Mouse (Mus musculus) gastrocnemius, postnatal 4 days (tissue): ENCODE measurements at regions not wholly inside any gene's neighbourhood (a gene's known extent, or its start where the extent isn't known, plus 50 kb on each side); places are given as distances from the start of the nearest gene placed in this dataset.

ENCODE experiments used
- DNase-seq, 2 experiments: peaks; one replicate each; pipeline ENCODE4 v3.0.0; 2021 to 2022; ENCODE audit warnings: low spot score in 2 of 2, mixed read lengths in 2 of 2

GRCm38 (mm10) chr3:149508671-149509070 lies 518.3 kb upstream of the Adgrl2 start:
- DNase-seq: no peak

DNA sequence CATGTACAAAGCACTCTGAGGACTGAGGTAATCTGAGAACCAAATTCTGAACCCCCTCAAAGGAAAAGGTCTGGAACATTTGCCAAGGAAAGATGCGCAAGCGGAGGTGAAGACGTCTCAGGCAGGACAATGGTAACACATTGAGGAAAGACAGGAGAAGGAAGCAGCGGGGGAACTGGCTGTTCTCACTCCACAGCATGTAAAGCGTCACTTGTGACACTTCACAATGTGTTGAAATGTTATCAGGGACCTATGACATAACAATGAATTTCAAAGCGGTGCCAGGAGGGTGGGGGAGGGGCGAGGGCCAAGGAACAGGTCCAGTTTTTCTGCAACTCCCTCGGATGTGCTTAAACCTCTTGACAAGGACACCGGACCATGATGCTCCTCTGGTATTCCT lies 515.3 kb upstream of the Adgrl2 start:
- no peak for DNase-seq

DNA sequence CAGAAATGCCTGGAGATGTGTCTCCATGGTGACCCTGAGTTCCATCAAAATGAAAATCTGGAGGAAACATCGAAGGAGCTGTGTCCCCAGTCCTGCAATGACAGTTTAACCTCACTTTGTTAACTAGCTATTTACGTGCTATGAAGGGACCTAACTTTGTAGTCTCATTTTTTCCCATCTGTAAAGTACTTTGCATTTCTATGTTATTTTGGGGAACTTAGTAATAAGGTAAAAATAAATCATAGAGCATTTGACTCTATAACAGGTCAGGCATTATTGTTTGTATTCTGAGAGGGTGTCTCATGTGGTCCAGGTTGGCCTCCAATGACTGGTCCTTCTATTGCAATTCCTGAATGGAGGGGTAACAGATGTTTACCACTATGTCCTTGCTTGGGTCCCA lies 513.6 kb upstream of the Adgrl2 start:
- no peak for DNase-seq

DNA sequence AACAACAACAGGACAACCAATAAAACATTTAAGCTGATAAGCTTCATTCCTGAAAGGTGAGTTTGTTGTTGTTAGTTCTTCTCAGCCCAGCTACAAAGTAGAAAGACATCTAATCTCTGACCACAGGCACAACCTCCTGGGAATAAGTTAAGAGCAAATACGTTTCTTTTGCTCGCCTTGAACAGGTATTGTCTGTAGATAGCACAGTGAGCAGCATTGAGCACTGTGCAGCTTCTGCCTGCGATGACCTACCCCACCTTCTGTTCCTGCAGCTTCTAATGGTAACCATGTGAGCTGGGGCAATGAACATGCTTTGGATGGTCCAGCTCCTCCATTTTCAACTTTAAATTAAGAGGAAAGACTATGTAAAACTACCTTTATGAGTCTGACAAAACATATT lies 509.8 kb upstream of the Adgrl2 start:
- no peak for DNase-seq

GRCm38 (mm10) chr3:149498765-149499164 lies 508.4 kb upstream of the Adgrl2 start:
- DNase-seq: no peak

- DNase-seq: no peak
These were observed 506.6 kb upstream of the Adgrl2 start for GRCm38 (mm10) chr3:149496829-149497471.

DNA sequence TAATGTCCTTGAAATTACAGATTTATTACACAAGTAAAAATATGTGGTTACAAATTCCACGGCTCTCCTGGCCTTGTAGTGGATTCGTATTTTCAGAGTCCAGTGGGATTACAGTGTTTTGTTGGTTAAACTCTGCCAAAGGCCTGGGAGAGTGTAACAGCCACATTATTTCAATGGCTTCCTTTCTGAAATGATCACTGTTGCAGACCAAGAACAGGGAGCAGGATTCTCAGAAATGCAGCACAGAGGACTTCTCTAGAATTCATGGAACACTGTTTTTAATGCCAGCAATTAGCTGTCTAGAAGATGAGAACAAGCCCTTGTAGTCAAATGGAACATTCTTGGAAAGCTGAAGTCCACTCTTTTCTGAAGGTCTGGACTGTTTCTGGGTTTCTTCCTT lies 505.8 kb upstream of the Adgrl2 start:
- no peak for DNase-seq

DNA sequence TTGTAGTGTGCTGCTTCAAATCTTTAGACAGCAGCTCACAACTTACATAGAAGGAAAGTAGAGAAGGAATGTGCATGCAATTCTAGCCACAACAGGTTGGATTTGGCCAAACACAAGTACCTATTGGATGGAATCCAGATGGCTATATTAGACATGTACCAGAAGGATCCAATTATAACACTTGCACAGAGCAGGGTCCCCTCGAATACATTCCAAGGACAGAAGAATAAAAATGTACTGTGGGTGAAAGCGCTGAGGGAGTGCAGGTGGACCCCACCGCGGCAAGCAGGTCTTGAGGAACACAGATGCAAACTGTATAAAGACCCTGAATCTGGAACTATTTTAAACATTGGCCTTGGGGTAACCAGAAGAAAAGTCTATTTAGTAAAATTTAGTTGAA lies 497.8 kb upstream of the Adgrl2 start:
- DNase-seq: no peak

DNA sequence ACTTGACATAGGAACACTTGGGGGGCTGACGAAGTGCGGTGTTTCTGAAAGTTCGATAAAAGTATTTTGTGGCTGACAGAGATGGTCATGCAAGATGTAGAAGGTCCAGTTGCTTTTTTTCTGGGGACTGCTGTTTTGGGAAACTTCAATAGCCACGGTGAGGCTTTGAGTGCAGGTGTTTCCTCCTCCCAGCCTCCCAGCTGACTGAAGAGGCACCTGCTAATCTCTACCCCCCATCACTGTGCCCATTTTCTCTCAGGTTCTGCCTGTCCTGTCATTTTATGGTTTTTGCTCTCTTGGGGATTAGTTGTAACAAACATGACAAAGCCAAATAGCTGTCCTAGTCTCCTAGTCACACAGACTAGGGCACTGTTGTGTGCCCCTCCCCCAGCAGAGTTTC lies 495.1 kb upstream of the Adgrl2 start:
- no peak for DNase-seq

- no peak for DNase-seq
These were observed 494.0 kb upstream of the Adgrl2 start for GRCm38 (mm10) chr3:149484319-149484718.

- DNase-seq: no peak
These were observed 485.8 kb upstream of the Adgrl2 start for GRCm38 (mm10) chr3:149476151-149476550.

DNA sequence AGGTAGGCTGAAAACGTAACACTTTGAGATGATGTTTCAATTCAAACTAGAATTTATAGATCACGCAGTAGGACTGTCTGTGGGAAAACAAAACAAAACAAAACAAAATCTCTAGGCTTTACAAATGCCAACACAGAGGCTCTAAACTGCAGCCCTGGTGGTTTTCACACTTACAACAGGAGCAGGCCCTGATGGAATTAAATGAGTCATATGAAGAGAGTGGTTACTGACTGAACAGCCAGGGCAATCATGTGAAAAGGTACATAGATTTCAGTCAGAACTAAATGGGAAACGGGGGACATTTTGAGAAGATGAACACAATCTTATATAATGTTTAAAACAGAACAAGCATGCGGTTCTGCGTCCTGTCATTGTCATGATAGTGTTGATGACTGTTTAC lies 476.6 kb upstream of the Adgrl2 start:
- no peak for DNase-seq

DNA sequence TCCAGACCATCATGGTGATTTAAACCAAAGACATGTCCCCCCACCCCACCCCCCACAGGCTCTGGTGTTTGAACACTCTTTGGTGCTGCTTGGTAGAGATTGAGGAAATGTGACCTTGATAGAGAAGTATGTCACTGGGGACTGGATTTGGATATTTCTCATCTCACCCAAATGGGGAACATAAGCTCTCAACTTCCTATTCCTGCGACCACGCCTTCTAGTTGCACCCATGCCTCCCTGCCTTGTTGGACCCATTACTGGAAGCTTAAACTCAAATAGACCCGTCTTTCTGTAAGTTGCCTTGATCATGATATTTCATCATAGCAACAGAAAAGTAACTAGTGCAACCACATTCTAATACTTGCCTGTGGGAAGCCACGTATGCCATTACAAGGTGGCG lies 474.2 kb upstream of the Adgrl2 start:
- DNase-seq: no peak

DNA sequence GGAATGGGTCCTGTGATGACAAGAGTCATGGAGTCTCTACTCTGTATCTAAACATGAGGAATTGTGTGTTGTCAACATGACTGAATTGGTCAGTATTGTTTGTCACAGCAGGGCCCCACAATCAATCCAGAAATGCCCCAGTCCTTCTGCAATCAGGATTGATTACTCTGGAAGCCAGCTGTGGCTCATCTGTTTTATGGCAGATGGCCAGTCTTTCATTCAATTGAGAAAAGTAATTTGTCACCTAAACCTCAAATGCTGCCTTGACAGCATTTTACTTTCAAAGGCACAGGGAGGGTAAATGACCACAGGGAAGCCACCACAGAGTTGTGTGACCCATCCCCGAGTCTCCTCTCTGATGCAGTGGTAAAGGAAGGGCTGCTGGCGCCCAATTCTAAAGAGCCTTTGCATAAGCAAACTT lies 471.8 kb upstream of the Adgrl2 start:
- DNase-seq: no peak

DNA sequence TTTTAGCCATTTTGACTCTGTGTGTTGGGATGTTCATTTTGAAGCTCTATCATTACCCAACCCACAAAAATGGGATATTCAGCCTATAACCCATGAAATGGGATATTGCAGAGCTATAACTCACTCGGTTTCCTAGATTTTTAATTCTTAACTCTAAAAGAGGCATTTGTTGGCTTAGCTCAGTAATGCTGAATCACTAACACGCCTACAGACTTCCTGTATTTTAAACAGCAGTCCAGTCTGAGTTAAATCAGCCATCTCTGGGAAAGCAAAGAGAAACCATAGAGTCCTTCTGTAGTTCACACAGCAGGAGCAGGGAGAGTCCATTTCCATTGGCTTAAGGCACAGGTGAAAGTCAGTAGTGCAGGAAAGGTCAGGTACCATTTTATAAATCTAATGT lies 471.3 kb upstream of the Adgrl2 start:
- DNase-seq: no peak

- DNase-seq: no peak
These were observed 459.0 kb upstream of the Adgrl2 start for GRCm38 (mm10) chr3:149449376-149449775.

- DNase-seq: no peak
These were observed 455.7 kb upstream of the Adgrl2 start for GRCm38 (mm10) chr3:149445991-149446564.

DNA sequence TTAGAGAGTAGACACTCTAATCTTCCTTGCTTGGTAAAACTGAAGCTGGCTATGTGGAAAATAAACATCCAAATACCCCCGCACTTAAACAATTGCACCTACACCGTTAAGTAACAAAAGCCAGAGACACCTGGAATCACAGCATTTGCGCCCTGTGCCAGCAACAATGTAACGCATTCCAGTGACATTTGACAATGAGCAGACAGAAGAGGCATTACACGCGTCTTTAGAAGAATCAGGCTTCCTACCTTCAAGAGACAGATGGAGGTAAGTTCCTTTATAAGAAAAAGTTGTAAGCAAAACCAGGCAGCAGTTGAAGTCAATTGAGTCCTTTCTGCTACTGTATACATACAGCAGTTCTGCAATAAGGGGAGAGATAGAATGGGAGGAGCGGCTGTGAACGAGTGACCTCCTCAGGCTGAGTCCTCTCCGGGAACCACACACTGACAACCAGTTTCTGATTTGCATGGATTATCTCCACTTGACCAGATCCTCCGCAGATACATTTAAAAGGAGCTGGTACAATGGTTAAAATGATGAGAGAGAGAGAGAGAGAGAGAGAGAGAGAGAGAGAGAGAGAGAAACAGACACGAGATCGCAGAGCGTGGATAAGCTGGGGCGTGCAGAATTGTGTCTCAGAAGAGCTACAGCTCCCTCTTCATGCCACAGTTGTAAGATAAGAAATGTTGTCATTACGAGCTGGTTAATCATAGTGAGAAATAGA lies 454.7 kb upstream of the Adgrl2 start:
- no peak for DNase-seq

DNA sequence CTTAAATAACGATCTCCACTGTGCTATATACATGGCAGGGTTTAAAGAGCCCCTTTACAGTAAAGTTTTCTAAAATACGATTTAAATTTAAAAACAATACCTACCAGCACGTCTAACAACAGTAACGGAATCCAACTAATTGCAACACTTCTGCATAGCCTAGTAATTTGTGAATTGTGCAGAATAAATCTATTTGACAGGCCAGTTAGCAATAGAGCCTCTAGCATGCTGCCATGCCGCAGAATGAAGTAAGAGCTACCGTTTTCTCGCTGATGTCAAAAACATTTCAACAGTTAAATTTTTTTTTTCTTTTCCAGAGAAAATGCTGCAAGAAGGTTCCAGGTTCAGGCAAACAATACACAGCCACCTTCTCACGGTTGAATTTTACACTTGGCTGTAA lies 454.0 kb upstream of the Adgrl2 start:
- no peak for DNase-seq

GRCm38 (mm10) chr3:149441227-149441626 lies 450.9 kb upstream of the Adgrl2 start:
- no peak for DNase-seq

DNA sequence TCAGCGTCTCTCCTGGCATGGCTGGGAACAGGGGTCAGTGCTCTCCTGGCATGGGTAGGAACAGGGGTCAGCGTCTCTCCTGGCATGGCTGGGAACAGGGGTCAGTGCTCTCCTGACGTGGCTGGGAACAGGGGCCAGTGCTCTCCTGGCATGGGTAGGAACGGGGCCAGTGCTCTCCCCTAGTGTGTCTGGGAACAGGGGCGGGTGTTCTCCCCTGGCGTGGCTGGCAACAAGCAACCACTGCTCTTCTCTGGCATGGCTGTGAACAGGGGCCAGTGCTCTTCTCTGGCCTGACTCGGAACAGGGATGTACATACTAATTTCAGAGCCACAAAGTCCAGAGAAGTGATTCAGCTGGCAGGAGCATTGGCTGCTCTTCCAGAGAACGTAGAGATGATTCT lies 447.4 kb upstream of the Adgrl2 start:
- no peak for DNase-seq

- no peak for DNase-seq
These were observed 446.6 kb upstream of the Adgrl2 start for GRCm38 (mm10) chr3:149436944-149437343.

- DNase-seq: no peak
These were observed 446.1 kb upstream of the Adgrl2 start for GRCm38 (mm10) chr3:149436420-149436819.
